Mouse (Mus musculus) T-helper 17 cell (primary cell): Measurements from ENCODE around the gene C730034F03Rik.

Experiments used
- in situ Hi-C, 2 experiments: fragments of 300-600 bp; cut with MboI, MseI; formaldehyde crosslinking; loops; 1 replicate in 1 of 2; 2 replicates in 1 of 2; pipeline ENCODE4 v1.15.1; 2025; ENCODE audit warnings: high pct_unique_total_duplicates in 2 of 2

Gene C730034F03Rik

GRCm38 (mm10) chr15:89431806-89432205 lies 2.4 kb downstream of the C730034F03Rik start:
- in situ Hi-C loops = no loop called here

GRCm38 (mm10) chr15:89432946-89433345 lies 3.6 kb downstream of the C730034F03Rik start:
- in situ Hi-C loops = no loop called here

GRCm38 (mm10) chr15:89434136-89434535 lies 4.7 kb downstream of the C730034F03Rik start:
- in situ Hi-C loops = no loop called here

GRCm38 (mm10) chr15:89435878-89436277 lies 6.5 kb downstream of the C730034F03Rik start:
- in situ Hi-C loops = no loop called here

- in situ Hi-C loops = no loop called here
These were observed 13.2 kb downstream of the C730034F03Rik start for GRCm38 (mm10) chr15:89442486-89443070.

GRCm38 (mm10) chr15:89452906-89453864 lies 23.8 kb downstream of the C730034F03Rik start:
- in situ Hi-C loops = no loop called here

GRCm38 (mm10) chr15:89453865-89454478 lies 24.6 kb downstream of the C730034F03Rik start, which contains the start of gene Mapk8ip2:
TSS of gene Mapk8ip2 (plus strand) at chr15:89453913.
- in situ Hi-C loops = no loop called here

GRCm38 (mm10) chr15:89454857-89455256 lies 25.5 kb downstream of the C730034F03Rik start:
- in situ Hi-C loops = no loop called here

- in situ Hi-C loops = no loop called here
These were observed 26.3 kb downstream of the C730034F03Rik start for GRCm38 (mm10) chr15:89455642-89456041.

GRCm38 (mm10) chr15:89458942-89459341 lies 29.6 kb downstream of the C730034F03Rik start:
- in situ Hi-C loops = no loop called here

GRCm38 (mm10) chr15:89459821-89460220 lies 30.4 kb downstream of the C730034F03Rik start:
- in situ Hi-C loops = no loop called here

- in situ Hi-C loops = no loop called here
These were observed 30.9 kb downstream of the C730034F03Rik start for GRCm38 (mm10) chr15:89460298-89460697.

- in situ Hi-C loops = no loop called here
These were observed 31.9 kb downstream of the C730034F03Rik start for GRCm38 (mm10) chr15:89461321-89461720.

- in situ Hi-C loops = no loop called here
These were observed 32.8 kb downstream of the C730034F03Rik start for GRCm38 (mm10) chr15:89462176-89462575.

- in situ Hi-C loops = no loop called here
These were observed 34.2 kb downstream of the C730034F03Rik start for GRCm38 (mm10) chr15:89463334-89464235.

- in situ Hi-C loops = no loop called here
These were observed 35.7 kb downstream of the C730034F03Rik start for GRCm38 (mm10) chr15:89465052-89465451.

GRCm38 (mm10) chr15:89468577-89468976 lies 39.2 kb downstream of the C730034F03Rik start:
- in situ Hi-C loops = no loop called here

- in situ Hi-C loops = no loop called here
These were observed 42.1 kb downstream of the C730034F03Rik start for GRCm38 (mm10) chr15:89471476-89471875.

- in situ Hi-C loops = no loop called here
These were observed 44.0 kb downstream of the C730034F03Rik start for GRCm38 (mm10) chr15:89473370-89473769.

- in situ Hi-C loops = no loop called here
These were observed 44.5 kb downstream of the C730034F03Rik start for GRCm38 (mm10) chr15:89473921-89474320.
